Mouse (Mus musculus): ENCODE measurements at regions not wholly inside any gene's neighbourhood (a gene's known extent, or its start where the extent isn't known, plus 50 kb on each side); places are given as distances from the start of the nearest gene placed in this dataset.

DNA sequence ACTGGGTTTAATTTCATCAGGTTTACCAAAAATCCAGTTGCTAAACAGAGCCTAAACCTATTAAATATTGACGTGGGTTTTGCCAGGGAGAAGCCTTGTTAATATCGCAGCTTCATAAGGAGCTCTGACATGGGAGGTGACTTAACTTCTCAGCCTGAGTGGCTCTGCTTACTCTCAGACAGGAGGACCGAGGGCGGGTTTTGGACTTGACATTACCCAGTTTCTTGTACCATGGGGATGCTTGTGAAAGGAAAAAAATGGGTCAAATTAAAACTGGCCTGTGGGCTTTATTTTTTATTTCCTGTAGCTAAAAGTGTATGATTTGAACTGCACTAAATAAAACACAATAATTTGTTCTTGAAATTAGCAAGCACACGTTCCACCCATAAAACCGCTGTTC is 524.9 kb downstream of the Ccdc171 start:
- no peak for DNase-seq (ENCODE audit: low read depth, low spot score)
- Histone ChIP-seq H3K4me1 (ENCODE audit: control insufficient read depth in 1 of 2, insufficient read depth in 2 of 2, low read length in 2 of 2) (no peaks in the 10 kb centered on the region), H3K27ac (ENCODE audit: control insufficient read depth, low read depth, low read length) (no peak overlapping the region), H3K4me3 (ENCODE audit: control insufficient read depth in 1 of 2, insufficient read depth in 1 of 2, low read depth in 2 of 2, low read length in 2 of 2) (no peak overlapping the region), H3K36me3 (ENCODE audit: control insufficient read depth in 1 of 2, insufficient read depth in 2 of 2, low read length in 2 of 2) (no peaks in the 10 kb centered on the region), H3K9ac (ENCODE audit: control insufficient read depth, low read depth, low read length, poor library complexity, severe bottlenecking) (no peak overlapping the region), H3K79me2 (ENCODE audit: control insufficient read depth, insufficient read depth, low read length, poor library complexity) (no peaks in the 10 kb centered on the region), H3K9me3 (replicated peaks; ENCODE audit: insufficient read depth, low read length) (no peaks in the 10 kb centered on the region), H3K27me3 (ENCODE audit: control insufficient read depth in 1 of 2, insufficient read depth in 2 of 2, low read length in 2 of 2) (no peaks in the 10 kb centered on the region)
- TF ChIP-seq MAFK (IDR thresholded peaks at IDR 0.05; ENCODE audit: borderline replicate concordance, low read depth, low read length), result no peak
- no peak for TF ChIP-seq CHD2 (IDR thresholded peaks at IDR 0.05; ENCODE audit: low read length)
- TF ChIP-seq BHLHE40 (IDR thresholded peaks at IDR 0.05; ENCODE audit: borderline replicate concordance, low read depth, low read length), result no peak
- TF ChIP-seq MEF2A (IDR thresholded peaks at IDR 0.05; ENCODE audit: extremely low read depth, insufficient replicate concordance, low read depth, low read length, poor library complexity, severe bottlenecking), result no peak
- TF ChIP-seq ZKSCAN1 (IDR thresholded peaks at IDR 0.05; ENCODE audit: low read depth, low read length), result no peak
- TF ChIP-seq NRF1 (IDR thresholded peaks at IDR 0.05; ENCODE audit: insufficient read depth, low read depth, low read length, poor library complexity, severe bottlenecking), result no peak
- no peak for TF ChIP-seq USF1 (IDR thresholded peaks at IDR 0.05; ENCODE audit: low read depth, low read length)
- no peak for TF ChIP-seq HCFC1 (IDR thresholded peaks at IDR 0.05; ENCODE audit: low read depth, low read length)
- no peak for TF ChIP-seq ELF1 (IDR thresholded peaks at IDR 0.05; ENCODE audit: low read depth, low read length)

DNA sequence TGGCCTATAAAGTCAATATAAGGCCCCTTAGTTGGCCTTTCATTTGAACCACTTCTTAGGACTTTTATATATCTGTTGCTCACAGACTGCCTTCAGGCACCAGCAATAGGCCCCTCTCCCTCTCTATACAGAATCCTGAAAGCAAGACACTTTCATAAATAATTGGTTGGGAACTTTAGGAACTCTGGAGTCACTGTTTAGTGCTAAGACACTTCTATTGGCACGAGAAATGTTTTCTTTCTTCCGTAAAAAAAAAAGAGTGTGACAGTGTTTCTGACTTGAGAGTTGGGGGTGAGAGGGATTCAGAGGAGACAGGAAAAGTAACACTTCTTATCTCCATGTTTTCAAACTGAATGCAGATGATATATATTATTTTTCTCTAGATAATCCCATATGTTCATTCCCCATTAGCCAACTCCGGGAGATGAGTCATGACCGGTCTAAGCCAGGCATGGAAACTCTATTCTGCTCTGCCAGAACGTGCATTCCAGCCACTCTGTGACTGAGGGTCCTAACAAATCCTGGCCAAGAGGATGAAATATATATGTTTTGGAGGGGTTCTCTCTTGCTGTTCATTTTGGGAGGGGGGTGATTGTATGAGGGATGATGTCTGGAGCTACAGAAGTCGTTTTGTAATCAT is 531.6 kb downstream of the Ccdc171 start:
- H3K79me2 ChIP-seq (ENCODE audit: control insufficient read depth, insufficient read depth, low read length, poor library complexity), result no peaks in the 10 kb centered on the region
- no peaks in the 10 kb centered on the region for H3K36me3 ChIP-seq (ENCODE audit: control insufficient read depth in 1 of 2, insufficient read depth in 2 of 2, low read length in 2 of 2)
- TF ChIP-seq MEF2A (IDR thresholded peaks at IDR 0.05; ENCODE audit: extremely low read depth, insufficient replicate concordance, low read depth, low read length, poor library complexity, severe bottlenecking), result no peak
- no peak for TF ChIP-seq KAT2A (conservative IDR thresholded peaks at IDR 0.05; ENCODE audit: low read depth, low read length)
- no peak for TF ChIP-seq TAL1 (IDR thresholded peaks at IDR 0.05; ENCODE audit: low read length)
- no peak for TF ChIP-seq POLR2AphosphoS5 (IDR thresholded peaks at IDR 0.05; ENCODE audit: borderline replicate concordance, low read depth, low read length)
- no peak for TF ChIP-seq MAZ (IDR thresholded peaks at IDR 0.05; ENCODE audit: low read depth, low read length)
- H3K9ac ChIP-seq (ENCODE audit: control insufficient read depth, low read depth, low read length, poor library complexity, severe bottlenecking), result no peak overlapping the region
- no peak for DNase-seq (ENCODE audit: low read depth, low spot score)
- H3K4me3 ChIP-seq (ENCODE audit: control insufficient read depth in 1 of 2, insufficient read depth in 1 of 2, low read depth in 2 of 2, low read length in 2 of 2), result no peak overlapping the region
- H3K4me1 ChIP-seq (ENCODE audit: control insufficient read depth in 1 of 2, insufficient read depth in 2 of 2, low read length in 2 of 2), result no peaks in the 10 kb centered on the region
- H3K27ac ChIP-seq (ENCODE audit: control insufficient read depth, low read depth, low read length), result no peak overlapping the region
- no peaks in the 10 kb centered on the region for H3K9me3 ChIP-seq (replicated peaks; ENCODE audit: insufficient read depth, low read length)
- H3K27me3 ChIP-seq (ENCODE audit: control insufficient read depth in 1 of 2, insufficient read depth in 2 of 2, low read length in 2 of 2), result no peaks in the 10 kb centered on the region

GRCm38 (mm10) chr4:84060187-84060586 is 534.8 kb downstream of the Ccdc171 start:
- Histone ChIP-seq H3K27ac (ENCODE audit: control insufficient read depth, low read depth, low read length) (no peak overlapping the region), H3K79me2 (ENCODE audit: control insufficient read depth, insufficient read depth, low read length, poor library complexity) (no peaks in the 10 kb centered on the region), H3K36me3 (ENCODE audit: control insufficient read depth in 1 of 2, insufficient read depth in 2 of 2, low read length in 2 of 2) (no peaks in the 10 kb centered on the region), H3K4me1 (ENCODE audit: control insufficient read depth in 1 of 2, insufficient read depth in 2 of 2, low read length in 2 of 2) (no peaks in the 10 kb centered on the region), H3K9ac (ENCODE audit: control insufficient read depth, low read depth, low read length, poor library complexity, severe bottlenecking) (no peak overlapping the region), H3K9me3 (replicated peaks; ENCODE audit: insufficient read depth, low read length) (no peaks in the 10 kb centered on the region), H3K4me3 (ENCODE audit: control insufficient read depth in 1 of 2, insufficient read depth in 1 of 2, low read depth in 2 of 2, low read length in 2 of 2) (no peak overlapping the region), H3K27me3 (ENCODE audit: control insufficient read depth in 1 of 2, insufficient read depth in 2 of 2, low read length in 2 of 2) (no peaks in the 10 kb centered on the region)
- no peak for DNase-seq (ENCODE audit: low read depth, low spot score)
- TF ChIP-seq GABPA (IDR thresholded peaks at IDR 0.05; ENCODE audit: low read depth, low read length), result no peak
- TF ChIP-seq ZMIZ1 (IDR thresholded peaks at IDR 0.05; ENCODE audit: low read depth, low read length), result no peak
- TF ChIP-seq HCFC1 (IDR thresholded peaks at IDR 0.05; ENCODE audit: low read depth, low read length), result no peak
- no peak for TF ChIP-seq MXI1 (IDR thresholded peaks at IDR 0.05; ENCODE audit: low read depth, low read length)
- no peak for TF ChIP-seq JUND (IDR thresholded peaks at IDR 0.05; ENCODE audit: low read depth, low read length)
- TF ChIP-seq RCOR1 (IDR thresholded peaks at IDR 0.05; ENCODE audit: low read depth, low read length), result no peak
- TF ChIP-seq TCF12 (IDR thresholded peaks at IDR 0.05; ENCODE audit: low read depth, low read length), result no peak
- TF ChIP-seq ETS1 (IDR thresholded peaks at IDR 0.05; ENCODE audit: low read depth, low read length), result no peak
- TF ChIP-seq UBTF (IDR thresholded peaks at IDR 0.05; ENCODE audit: borderline replicate concordance, insufficient read depth, low read depth, low read length), result no peak
- TF ChIP-seq MYC (IDR thresholded peaks at IDR 0.05; ENCODE audit: low read depth, low read length), result no peak
- TF ChIP-seq POLR2A (IDR thresholded peaks at IDR 0.05; ENCODE audit: control insufficient read depth in 1 of 2, insufficient read depth in 1 of 2, low read depth in 1 of 2, low read length in 2 of 2, poor library complexity in 1 of 2), result no peak
- TF ChIP-seq USF1 (IDR thresholded peaks at IDR 0.05; ENCODE audit: low read depth, low read length), result no peak

Data from MEL (cell line).